Mouse (Mus musculus) limb, embryonic 14.5 days (tissue): ENCODE results near the gene Cbr1. TPM values are rescaled to one million over a fixed set of nuclear protein-coding genes. Genes with fewer than 3 reads are reported as not detected.
A peak's percentile ranks its signal among the peaks of the same experiment; 100 is the strongest.

Experiments
- ATAC-seq: fragments of 200-750 bp; cut with Nextera tagmentation; 2 replicates; pipeline ENCODE4 v1.8.0; 2017; ENCODE audit warnings: low read depth, moderate number of reproducible peaks, moderate TSS enrichment; ENCODE audit not compliant: low FRiP score
- DNase-seq: peaks from one replicate; pipeline ENCODE4 v3.0.0-alpha.2; 2015; ENCODE audit warnings: low spot score
- H3K27ac ChIP-seq: fragments of 300-500 bp; sonication (generic); replicated peaks from 2 replicates; pipeline ENCODE4 v1.5.1; 2014; ENCODE audit warnings: low read depth, mild to moderate bottlenecking, low read length, moderate library complexity, mixed read lengths
- H3K27me3 ChIP-seq: fragments of 300-500 bp; sonication (generic); 2 replicates; pipeline ENCODE4 v1.6.1; 2014; ENCODE audit warnings: low read length, mixed read lengths; ENCODE audit not compliant: control insufficient read depth, insufficient read depth
- H3K36me3 ChIP-seq: fragments of 300-500 bp; sonication (generic); 2 replicates; pipeline ENCODE4 v1.6.1; 2014; ENCODE audit warnings: mild to moderate bottlenecking, low read length, moderate library complexity, mixed read lengths; ENCODE audit not compliant: control insufficient read depth, insufficient read depth
- H3K4me1 ChIP-seq: fragments of 300-500 bp; sonication (generic); 2 replicates; pipeline ENCODE4 v1.6.1; 2014; ENCODE audit warnings: antibody characterized with exemption, low read length, mixed read lengths; ENCODE audit not compliant: control insufficient read depth, insufficient read depth
- H3K4me2 ChIP-seq: fragments of 300-500 bp; sonication (generic); replicated peaks from 2 replicates; pipeline ENCODE4 v1.6.1; 2014; ENCODE audit warnings: low read depth, mild to moderate bottlenecking, low read length, moderate library complexity; ENCODE audit not compliant: severe bottlenecking
- H3K4me3 ChIP-seq: fragments of 300-500 bp; sonication (generic); replicated peaks from 2 replicates; pipeline ENCODE4 v1.5.1; 2014; ENCODE audit warnings: low read length
- H3K9ac ChIP-seq: fragments of 300-500 bp; sonication (generic); 2 replicates; pipeline ENCODE4 v1.6.1; 2014; ENCODE audit warnings: mild to moderate bottlenecking, low read depth, low read length, moderate library complexity; ENCODE audit not compliant: severe bottlenecking
- H3K9me3 ChIP-seq: fragments of 300-500 bp; sonication (generic); 2 replicates; pipeline ENCODE4 v1.6.1; 2016; ENCODE audit warnings: low read length; ENCODE audit not compliant: control insufficient read depth
- POLR2A ChIP-seq: fragments of 200-500 bp; IDR thresholded peaks from 2 replicates; pipeline ENCODE4 v1.8.0; 2012; ENCODE audit warnings: inconsistent platforms, mild to moderate bottlenecking, moderate library complexity, borderline replicate concordance; ENCODE audit not compliant: insufficient read depth, insufficient read length; ENCODE audit errors: extremely low read depth
- WGBS: fragments of 180-500 bp; shearing (Covaris S2); extraction: QIAGEN DNeasy Blood & Tissue Kit; methylation state at CpG from one replicate; pipeline ENCODE4 v1.1.7; 2014; 5-methylcytosine and 5-hydroxymethylcytosine counted together
- polyA plus RNA-seq, 2 experiments: library from polyadenylated mRNA; depleted of rRNA in 1 of 2; stranded (reverse) in 1 of 2; unstranded in 1 of 2; fragments of >200 nt; fragmentation: Nextera tagmentation in 1 of 2; extraction: Ambion mirVana in 1 of 2; gene quantifications; 2 replicates each; pipeline versions ENCODE4 v1.2.1 to v1.2.3; 2012 to 2014

The Cbr1 gene
- polyA plus RNA-seq, 2 experiments = 82.9 to 121 TPM

DNA sequence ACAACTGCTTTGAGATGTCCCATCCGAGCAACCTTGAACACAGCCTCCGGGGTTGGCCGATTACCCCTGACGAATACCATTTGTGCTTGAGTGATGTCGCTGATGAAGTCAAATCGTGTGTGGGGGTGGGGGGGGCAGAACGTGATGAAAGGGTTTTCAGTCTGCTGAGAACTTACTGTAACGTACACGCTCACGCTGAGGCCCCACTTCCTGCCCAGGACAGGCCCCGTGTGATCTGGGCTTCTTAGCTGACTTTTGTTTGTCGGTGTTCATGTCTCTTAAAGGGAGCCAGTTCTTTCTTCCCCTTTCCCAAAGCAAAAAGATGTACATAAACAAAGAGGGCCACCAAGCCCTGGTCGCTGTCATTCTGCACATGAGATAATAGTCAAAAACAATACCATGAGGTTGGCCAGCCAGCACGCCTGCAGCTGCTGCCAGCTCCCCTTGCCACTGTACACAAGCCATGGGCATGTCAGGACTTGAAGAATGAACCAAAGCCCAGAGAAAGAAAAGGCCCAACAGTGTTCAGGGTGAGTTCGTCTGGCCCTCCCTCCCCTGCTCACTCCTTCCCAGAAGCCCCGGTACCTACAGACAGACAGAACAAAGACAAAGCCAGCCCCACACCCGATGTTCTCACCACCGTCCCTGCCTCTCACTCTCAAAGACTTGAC lies 31.0 kb upstream of the Cbr1 start:
- Histone ChIP-seq H3K4me2 (no peak overlapping the region), H3K9me3 (no peaks in the 10 kb centered on the region), H3K4me1 (peaks cover 5% of the 10 kb centered on the region; the same call in 1 of the 2 replicates), H3K9ac (no peak overlapping the region), H3K27me3 (no peaks in the 10 kb centered on the region), H3K27ac (no peak overlapping the region), H3K4me3 (no peak overlapping the region), H3K36me3 (no peaks in the 10 kb centered on the region)
- TF ChIP-seq POLR2A = no peak
- 43% methylated on average over 18 of the region's 18 CpGs for WGBS
- DNase-seq = no peak
- ATAC-seq = no peak

GRCm38 (mm10) chr16:93575574-93575973 lies 30.1 kb upstream of the Cbr1 start:
- ATAC-seq (no peak), DNase-seq (no peak)
- Histone ChIP-seq H3K4me2 (no peak overlapping the region), H3K36me3 (no peaks in the 10 kb centered on the region), H3K9ac (no peak overlapping the region), H3K27ac (no peak overlapping the region), H3K9me3 (no peaks in the 10 kb centered on the region), H3K4me3 (no peak overlapping the region), H3K27me3 (no peaks in the 10 kb centered on the region), H3K4me1 (peaks cover 5% of the 10 kb centered on the region; the same call in 1 of the 2 replicates)
- 75% methylated on average over 5 of the region's 5 CpGs for whole genome bisulfite sequencing
- TF ChIP-seq POLR2A = no peak

GRCm38 (mm10) chr16:93576412-93577082 lies 29.1 kb upstream of the Cbr1 start:
- Histone ChIP-seq H3K36me3 (no peaks in the 10 kb centered on the region), H3K9ac (no peak overlapping the region), H3K4me3 (no peak overlapping the region), H3K4me1 (peaks cover 5% of the 10 kb centered on the region; the same call in 1 of the 2 replicates), H3K27me3 (no peaks in the 10 kb centered on the region), H3K9me3 (no peaks in the 10 kb centered on the region), H3K4me2 (no peak overlapping the region), H3K27ac (no peak overlapping the region)
- DNase-seq = peak; percentile 75
- WGBS = 34% methylated on average over 14 of the region's 14 CpGs
- peak; percentile 32; the same call in 1 of the 2 replicates for TF ChIP-seq POLR2A
- peak; percentile 66; the same call in 1 of the 2 replicates for ATAC-seq

GRCm38 (mm10) chr16:93578346-93579005 lies 27.2 kb upstream of the Cbr1 start:
- DNase-seq (no peak), ATAC-seq (no peak)
- no peak overlapping the region for H3K4me3 ChIP-seq
- H3K4me1 ChIP-seq = peaks cover 5% of the 10 kb centered on the region; the same call in 1 of the 2 replicates
- no peak for TF ChIP-seq POLR2A
- 87% methylated on average over 8 of the region's 8 CpGs for WGBS
- H3K27ac ChIP-seq = no peak overlapping the region
- H3K4me2 ChIP-seq = no peak overlapping the region
- no peaks in the 10 kb centered on the region for H3K9me3 ChIP-seq
- H3K36me3 ChIP-seq = no peaks in the 10 kb centered on the region
- no peak overlapping the region for H3K9ac ChIP-seq
- no peaks in the 10 kb centered on the region for H3K27me3 ChIP-seq

- H3K9me3 ChIP-seq = no peaks in the 10 kb centered on the region
- DNase-seq (no peak), ATAC-seq (no peak)
- no peak overlapping the region for H3K9ac ChIP-seq
- H3K4me1 ChIP-seq = no peaks in the 10 kb centered on the region
- H3K27ac ChIP-seq = no peak overlapping the region
- no peak for TF ChIP-seq POLR2A
- peaks cover 10% of the 10 kb centered on the region for H3K36me3 ChIP-seq
- WGBS = 37% methylated on average over 6 of the region's 6 CpGs
- no peak overlapping the region for H3K4me2 ChIP-seq
- no peak overlapping the region for H3K4me3 ChIP-seq
- H3K27me3 ChIP-seq = no peaks in the 10 kb centered on the region
These were observed 24.5 kb upstream of the Cbr1 start for GRCm38 (mm10) chr16:93581125-93581524.
